Mouse (Mus musculus): ENCODE results near the gene Wars.

The Wars gene

GRCm38 (mm10) chr12:108909846-108910433, 16.0 kb upstream of the Wars start:
- DNase-seq (ENCODE audit: low spot score in 2 of 2): no peak

GRCm38 (mm10) chr12:108906398-108906797, 12.4 kb upstream of the Wars start:
- no peak for DNase-seq (ENCODE audit: low spot score in 2 of 2)

DNA sequence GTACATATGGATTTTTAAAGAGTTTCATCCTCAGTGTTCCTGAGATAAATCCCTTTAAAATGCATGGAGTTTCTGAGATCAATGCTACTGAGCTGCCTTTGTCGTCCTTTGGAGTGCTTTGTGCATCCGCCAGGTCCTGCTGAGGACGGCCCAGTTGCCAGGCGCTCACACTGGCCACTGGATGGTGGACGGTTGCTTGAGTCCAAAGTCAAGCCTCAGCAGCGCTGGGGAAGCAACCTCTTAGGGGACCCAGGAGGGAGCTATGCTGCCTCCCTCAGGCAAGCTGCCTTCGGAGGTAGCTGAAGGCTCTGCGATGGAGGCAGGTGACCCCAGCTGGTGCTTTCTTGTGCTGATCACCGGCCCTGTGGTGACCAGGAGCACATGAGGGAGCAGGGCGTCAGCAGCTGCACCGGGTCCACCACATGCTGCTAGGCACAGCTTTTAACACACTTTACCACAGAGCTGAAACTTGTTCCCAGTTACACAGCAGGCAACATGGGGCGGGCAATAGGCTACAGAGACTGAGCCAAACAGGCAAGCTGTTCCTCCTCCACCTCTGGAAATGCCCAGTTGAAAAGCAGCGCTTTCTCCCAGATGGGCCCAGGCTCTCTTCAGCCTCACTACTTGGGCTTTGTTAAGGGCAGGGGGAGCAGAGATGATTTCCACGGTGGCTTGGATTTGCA, 11.8 kb upstream of the Wars start:
- no peak for DNase-seq (ENCODE audit: low spot score in 2 of 2)

DNA sequence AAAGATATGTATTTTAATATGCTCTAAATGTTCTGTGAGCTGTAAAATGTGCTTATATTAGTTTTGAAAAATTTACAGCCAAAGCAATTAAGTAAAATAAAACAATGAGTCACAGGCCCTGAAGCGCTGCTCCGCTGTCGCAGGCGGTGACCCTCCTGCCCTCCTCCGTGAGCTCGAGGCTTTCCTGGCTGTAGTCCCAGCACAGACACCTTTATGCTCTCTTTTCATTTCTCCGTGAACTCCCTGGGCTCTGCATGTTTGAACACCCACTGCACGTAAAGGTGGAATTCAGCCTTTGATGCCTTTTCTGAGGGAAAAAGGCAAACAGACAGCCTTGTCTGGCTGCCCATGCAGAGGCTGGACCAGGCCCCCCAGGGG, 10.3 kb upstream of the Wars start:
- DNase-seq (ENCODE audit: low spot score in 2 of 2): no peak

DNA sequence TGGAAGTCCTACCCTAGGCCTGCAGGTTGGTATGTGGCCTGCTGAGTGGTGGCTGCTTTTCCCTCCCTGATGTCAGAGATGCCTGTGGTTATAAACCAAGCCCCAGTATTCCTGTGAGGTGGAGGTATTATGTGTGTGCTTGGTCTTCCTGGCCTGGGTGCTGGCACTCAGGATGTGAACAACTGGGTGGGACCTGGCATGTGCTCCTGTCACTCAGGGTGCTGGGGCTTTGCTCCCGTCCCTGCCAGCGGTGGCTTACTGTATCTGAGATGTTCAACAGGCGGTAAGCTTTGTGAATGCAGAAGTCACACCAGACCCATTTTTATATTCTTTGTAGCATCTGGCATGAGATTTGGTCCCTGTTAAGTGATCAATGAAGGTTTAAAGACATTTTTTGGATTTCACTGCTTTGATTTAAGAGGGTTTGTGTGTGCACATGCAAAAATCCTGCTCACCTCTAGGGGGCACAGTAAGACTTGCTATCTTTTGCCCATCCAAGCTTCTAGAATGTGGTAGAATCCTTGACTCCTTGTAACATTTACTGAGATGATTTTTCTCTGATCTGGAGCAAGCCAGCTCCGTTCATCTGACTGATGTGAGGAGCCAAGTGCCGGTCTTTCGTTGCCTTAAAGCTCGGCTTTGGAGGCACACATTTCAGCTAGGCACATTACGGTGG, 9.8 kb upstream of the Wars start:
- peak in 1 of 2 experiments; percentile 39 for DNase-seq (ENCODE audit: low spot score in 2 of 2)

- peak in 1 of 2 experiments; percentile 44 for DNase-seq (ENCODE audit: low spot score in 2 of 2)
These were observed 9.0 kb upstream of the Wars start for GRCm38 (mm10) chr12:108902940-108903339.

DNA sequence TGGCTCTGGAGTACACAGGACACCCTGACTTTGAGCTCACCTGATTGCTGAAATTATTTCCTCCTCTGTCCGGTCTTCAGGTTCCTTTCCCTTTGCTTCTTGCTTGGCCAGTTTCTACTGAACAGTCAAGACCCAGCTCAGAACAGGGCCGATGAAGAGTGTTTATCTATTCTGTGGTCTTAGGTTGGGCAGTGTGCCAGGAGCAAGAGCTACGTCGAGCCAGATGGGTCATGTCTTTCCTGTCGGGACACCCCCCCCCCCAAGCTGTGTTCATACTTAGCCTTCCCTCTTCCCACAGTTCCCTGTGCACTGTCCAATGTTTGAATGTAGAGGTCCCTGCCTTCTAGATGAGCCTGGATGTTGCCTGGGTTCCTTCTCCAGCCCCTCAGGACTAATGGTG, 7.4 kb upstream of the Wars start:
- no peak for DNase-seq (ENCODE audit: low spot score in 2 of 2)

- peak in 1 of 2 experiments; percentile 22 for DNase-seq (ENCODE audit: low spot score in 2 of 2)
These were observed 2.0 kb upstream of the Wars start for GRCm38 (mm10) chr12:108896006-108896405.

- no peak for DNase-seq (ENCODE audit: low spot score in 2 of 2)
These were observed 450 bp upstream of the Wars start for GRCm38 (mm10) chr12:108894432-108894816.

DNA sequence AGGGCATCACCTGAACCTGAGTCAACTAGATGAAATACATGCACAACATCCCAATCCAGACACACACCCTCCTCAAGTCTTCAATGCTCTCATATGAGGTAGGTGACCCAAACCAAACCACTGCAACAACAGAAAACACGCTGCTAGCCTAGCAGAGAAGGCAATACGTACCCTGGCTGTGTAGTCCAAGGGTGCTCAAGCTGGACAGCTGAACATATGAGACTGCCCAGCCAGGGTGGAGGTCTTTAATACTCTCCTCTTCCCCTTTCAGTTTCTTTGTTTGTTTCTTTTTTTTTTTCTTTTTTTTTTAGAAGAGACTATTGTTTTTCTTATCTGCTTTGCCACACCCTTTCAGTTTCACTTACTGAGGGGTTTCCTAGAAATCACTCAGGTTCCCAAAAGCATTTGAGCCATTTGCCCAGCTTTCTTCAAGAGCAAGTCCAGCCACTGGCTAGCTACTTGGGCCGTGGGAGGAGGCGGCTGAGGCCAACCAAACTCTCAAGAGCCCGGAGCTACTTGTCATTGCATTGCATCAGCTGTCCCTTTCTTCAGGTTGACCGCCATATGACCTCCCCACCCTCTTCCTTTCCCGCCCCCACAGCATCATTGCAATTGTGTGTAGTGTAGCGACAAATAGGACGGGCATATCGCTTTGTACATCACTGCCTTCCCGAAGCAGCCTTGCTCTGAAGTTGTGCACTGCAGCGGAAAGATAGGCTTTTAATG, 822 bp downstream of the Wars start, which contains the start of gene Wdr25:
Wdr25 (plus strand) TSS at position 643 of the 726 bp plus-strand sequence.
- DNase-seq (ENCODE audit: low spot score in 2 of 2): no peak

- no peak for DNase-seq (ENCODE audit: low spot score in 2 of 2)
These were observed 5.3 kb downstream of the Wars start for GRCm38 (mm10) chr12:108888632-108889031.

- DNase-seq (ENCODE audit: low spot score in 2 of 2): no peak
These were observed 6.9 kb downstream of the Wars start for GRCm38 (mm10) chr12:108887077-108887476.

GRCm38 (mm10) chr12:108885906-108886305, 8.1 kb downstream of the Wars start:
- DNase-seq (ENCODE audit: low spot score in 2 of 2): no peak

GRCm38 (mm10) chr12:108882776-108883175, 11.2 kb downstream of the Wars start:
- DNase-seq (ENCODE audit: low spot score in 2 of 2): no peak

- no peak for DNase-seq (ENCODE audit: low spot score in 2 of 2)
These were observed 12.8 kb downstream of the Wars start for GRCm38 (mm10) chr12:108881192-108881591.

GRCm38 (mm10) chr12:108880606-108881005, 13.4 kb downstream of the Wars start:
- DNase-seq (ENCODE audit: low spot score in 2 of 2): no peak

GRCm38 (mm10) chr12:108879138-108879537, 14.8 kb downstream of the Wars start:
- DNase-seq (ENCODE audit: low spot score in 2 of 2): no peak

DNA sequence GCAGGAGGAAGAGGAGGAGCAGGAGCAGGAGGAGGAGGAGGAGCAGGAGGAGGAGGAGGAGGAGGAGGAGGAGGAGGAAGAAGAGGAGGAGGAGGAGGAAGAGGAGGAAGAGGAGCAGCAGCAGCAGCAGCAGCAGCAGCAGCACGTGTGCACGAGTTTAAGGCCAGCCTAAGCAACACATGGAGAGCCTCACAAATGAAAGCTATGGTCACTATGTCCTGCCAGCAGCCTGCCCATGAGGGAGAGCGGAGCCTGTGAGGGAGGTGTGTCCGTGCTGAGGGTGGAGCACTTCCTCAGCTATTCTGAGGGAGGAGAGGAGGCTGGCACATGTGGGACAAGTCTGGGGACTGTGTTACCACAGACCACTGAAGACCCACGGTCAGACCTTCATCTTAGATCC, 20.9 kb downstream of the Wars start:
- no peak for DNase-seq (ENCODE audit: low spot score in 2 of 2)

- peak in 1 of 2 experiments; percentile 12 for DNase-seq (ENCODE audit: low spot score in 2 of 2)
These were observed 24.4 kb downstream of the Wars start for GRCm38 (mm10) chr12:108869575-108869974.

- no peak for DNase-seq (ENCODE audit: low spot score in 2 of 2)
These were observed 28.9 kb downstream of the Wars start for GRCm38 (mm10) chr12:108865007-108865494.

DNA sequence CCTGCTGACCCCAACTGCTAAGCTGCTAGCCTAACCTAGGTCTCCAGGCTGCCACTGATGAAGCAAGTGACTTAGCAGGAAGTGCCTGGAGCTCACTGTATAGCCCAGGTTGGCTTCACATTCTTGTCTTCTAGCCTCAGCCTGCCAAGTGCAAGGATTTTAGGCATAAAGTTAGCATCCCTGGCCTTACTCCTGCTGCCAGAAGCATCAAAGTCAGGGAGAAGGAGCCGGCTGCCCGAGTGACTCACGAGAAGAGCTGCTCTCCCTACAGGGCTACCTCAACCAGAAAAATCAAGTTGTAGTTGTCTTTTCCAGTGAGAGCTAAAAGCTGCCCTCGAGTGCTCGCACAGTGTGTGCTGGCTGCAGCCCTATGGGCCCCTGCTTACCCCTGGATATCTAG, 35.5 kb downstream of the Wars start:
- DNase-seq (ENCODE audit: low spot score in 2 of 2): no peak

GRCm38 (mm10) chr12:108857589-108858184, 36.3 kb downstream of the Wars start:
- DNase-seq (ENCODE audit: low spot score in 2 of 2): no peak
